Mouse (Mus musculus) heart, adult 9 months (tissue): ENCODE data around the gene Myh2.

Experiments
- DNase-seq, 2 experiments: peaks; one replicate each; pipeline ENCODE4 v3.0.0; 2022; ENCODE audit warnings: low spot score in 2 of 2

The Myh2 gene

GRCm38 (mm10) chr11:67170727-67171126 lies at the start of gene Myh2:
Myh2 (plus strand) TSS chr11:67171027.
- no peak for DNase-seq

- no peak for DNase-seq
Observed at GRCm38 (mm10) chr11:67124943-67125342, 45.9 kb upstream of the Myh2 start.

GRCm38 (mm10) chr11:67125361-67125760 lies 45.5 kb upstream of the Myh2 start:
- no peak for DNase-seq

- DNase-seq: no peak
Observed at GRCm38 (mm10) chr11:67133526-67133925, 37.3 kb upstream of the Myh2 start.

GRCm38 (mm10) chr11:67134654-67135053 lies 36.2 kb upstream of the Myh2 start:
- DNase-seq: no peak

GRCm38 (mm10) chr11:67135532-67135931 lies 35.3 kb upstream of the Myh2 start:
- DNase-seq: no peak

- DNase-seq: no peak
Observed at GRCm38 (mm10) chr11:67139556-67139955, 31.3 kb upstream of the Myh2 start.

GRCm38 (mm10) chr11:67140175-67140574 lies 30.7 kb upstream of the Myh2 start:
- no peak for DNase-seq

GRCm38 (mm10) chr11:67141031-67141430 lies 29.8 kb upstream of the Myh2 start:
- DNase-seq: no peak

GRCm38 (mm10) chr11:67142047-67142446 lies 28.8 kb upstream of the Myh2 start:
- DNase-seq: no peak

GRCm38 (mm10) chr11:67143065-67143464 lies 27.8 kb upstream of the Myh2 start:
- no peak for DNase-seq

- no peak for DNase-seq
Observed at GRCm38 (mm10) chr11:67143863-67144498, 26.8 kb upstream of the Myh2 start.

GRCm38 (mm10) chr11:67144559-67145265 lies 26.1 kb upstream of the Myh2 start:
- DNase-seq: no peak

- DNase-seq: no peak
Observed at GRCm38 (mm10) chr11:67145482-67146408, 25.1 kb upstream of the Myh2 start.

GRCm38 (mm10) chr11:67146409-67147282 lies 24.2 kb upstream of the Myh2 start:
- no peak for DNase-seq

GRCm38 (mm10) chr11:67147283-67147921 lies 23.4 kb upstream of the Myh2 start:
- no peak for DNase-seq

- DNase-seq: no peak
Observed at GRCm38 (mm10) chr11:67148286-67149012, 22.4 kb upstream of the Myh2 start.

GRCm38 (mm10) chr11:67150237-67150636 lies 20.6 kb upstream of the Myh2 start:
- no peak for DNase-seq

- no peak for DNase-seq
Observed at GRCm38 (mm10) chr11:67151159-67151558, 19.7 kb upstream of the Myh2 start.
